Mouse (Mus musculus) brain, adult 2 months (tissue): ENCODE measurements at regions not wholly inside any gene's neighbourhood (a gene's known extent, or its start where the extent isn't known, plus 50 kb on each side); places are given as distances from the start of the nearest gene placed in this dataset.
A peak's percentile ranks its signal among the peaks of the same experiment; 100 is the strongest.

Experiments
- DNase-seq: peaks from one replicate; pipeline ENCODE4 v3.0.0; 2011; ENCODE audit warnings: low read depth, low spot score

- peak; percentile 48 for DNase-seq
These were observed 872.6 kb upstream of the Cobl start for GRCm38 (mm10) chr11:13337319-13337878.

- peak; percentile 7 for DNase-seq
These were observed 831.7 kb upstream of the Cobl start for GRCm38 (mm10) chr11:13296489-13296888.
